8 mouse cellular contexts compared by ENCODE assay signal in genomic region chrX:94032937-94033336, GRCm38 (mm10).
DNase-seq lines count a peak whose midpoint lies in the region; ATAC-seq and TF ChIP-seq lines count a peak whose summit lies in the region.

No protein-coding gene starts in this region.

- WGBS in forebrain, postnatal 0 days = 33% methylated on average over 11 of the region's 11 CpGs
- 28% methylated on average over 11 of the region's 11 CpGs for WGBS in forebrain, embryonic 16.5 days

- no peaks in the 10 kb centered on the region for H3K36me3 ChIP-seq in forebrain, postnatal 0 days (ENCODE audit: insufficient read depth)
- no peaks in the 10 kb centered on the region for H3K36me3 ChIP-seq in forebrain, embryonic 16.5 days (ENCODE audit: control insufficient read depth, insufficient read depth)

- peak; percentile 55 for DNase-seq in forebrain, postnatal 0 days
- DNase-seq in B cell, adult 2 months = peak; percentile 54 to 55
- DNase-seq in adrenal gland, postnatal 25 days = peak; percentile 21
- DNase-seq in gastrocnemius, adult 2 months = peak; percentile 56
- DNase-seq in layer of hippocampus, adult 9-11 months = peak; percentile 23
- peak; percentile 31 for DNase-seq in telencephalon, adult 2 months (ENCODE audit: low read depth, low spot score)

- ATAC-seq in forebrain, postnatal 0 days = no peak
- ATAC-seq in forebrain, embryonic 16.5 days = no peak
- ATAC-seq in megakaryocyte, adult 5-6 weeks (ENCODE audit: poor library complexity, severe bottlenecking) = peak; percentile 75

- H3K4me3 ChIP-seq in forebrain, postnatal 0 days (ENCODE audit: low read depth, low read length) = no peak overlapping the region
- no peak overlapping the region for H3K4me3 ChIP-seq in forebrain, embryonic 16.5 days (replicated peaks; ENCODE audit: low read length)
- peak overlapping the region; percentile 37 for H3K4me3 ChIP-seq in gastrocnemius, adult 2 months

- no peaks in the 10 kb centered on the region for H3K27me3 ChIP-seq in forebrain, postnatal 0 days (ENCODE audit: insufficient read depth, low read length)
- H3K27me3 ChIP-seq in forebrain, embryonic 16.5 days (replicated peaks; ENCODE audit: control insufficient read depth, insufficient read depth, low read length) = peaks cover 5% of the 10 kb centered on the region; the same call in 1 of the 2 replicates

- TF ChIP-seq CTCF in forebrain, postnatal 0 days (IDR thresholded peaks at IDR 0.05; ENCODE audit: low read depth) = peak; percentile 61
- TF ChIP-seq CTCF in gastrocnemius, adult 2 months (IDR thresholded peaks at IDR 0.05) = peak; percentile 69

- no peaks in the 10 kb centered on the region for H3K9me3 ChIP-seq in forebrain, postnatal 0 days (ENCODE audit: low read length)
- H3K9me3 ChIP-seq in forebrain, embryonic 16.5 days (ENCODE audit: control insufficient read depth, low read length) = no peaks in the 10 kb centered on the region

- no peak overlapping the region for H3K9ac ChIP-seq in forebrain, postnatal 0 days
- no peak overlapping the region for H3K9ac ChIP-seq in forebrain, embryonic 16.5 days (replicated peaks; ENCODE audit: low read depth, low read length)

- no peak overlapping the region for H3K27ac ChIP-seq in forebrain, postnatal 0 days (ENCODE audit: low read depth, low read length)
- no peak overlapping the region for H3K27ac ChIP-seq in forebrain, embryonic 16.5 days (ENCODE audit: low read length)
- H3K27ac ChIP-seq in gastrocnemius, adult 2 months = no peak overlapping the region

- H3K4me2 ChIP-seq in forebrain, postnatal 0 days (ENCODE audit: low read depth) = no peak overlapping the region
- H3K4me2 ChIP-seq in forebrain, embryonic 16.5 days (ENCODE audit: low read length) = no peak overlapping the region

- intact Hi-C loops in gastrocnemius, adult 2 months (cut with DNase I) = loop anchor here (2.0 kb wide), 1 partner anchor 76 kb away; no protein-coding TSS in a partner anchor

- no peaks in the 10 kb centered on the region for H3K4me1 ChIP-seq in forebrain, postnatal 0 days (ENCODE audit: insufficient read depth)
- no peaks in the 10 kb centered on the region for H3K4me1 ChIP-seq in forebrain, embryonic 16.5 days (replicated peaks; ENCODE audit: control insufficient read depth, insufficient read depth, low read length)
